Mouse (Mus musculus) skeletal muscle tissue, postnatal 0 days (tissue): ENCODE measurements around the gene Dqx1. TPM values are rescaled to one million over a fixed set of nuclear protein-coding genes. Genes with fewer than 3 reads are reported as not detected.

Source experiments
- microRNA counts: library from miRNA; unstranded; fragments of <30 nt; microRNA quantifications from one replicate; lab custom pipeline; 2015
- microRNA-seq, 2 experiments: library from miRNA; unstranded; fragments of <30 nt; microRNA quantifications; one replicate each; pipeline ENCODE4; 2016
- polyA plus RNA-seq: library from polyadenylated mRNA; unstranded; fragments of >200 nt; fragmentation: Nextera tagmentation; extraction: Ambion mirVana; gene quantifications from 2 replicates; pipeline ENCODE4 v1.2.1, GENCODE M21; 2015

Gene Dqx1
- polyA plus RNA-seq = 0.12 and 0.21 TPM in 2 replicates

GRCm38 (mm10) chr6:83057790-83058189 is at the start of gene Dqx1:
Dqx1 (plus strand) TSS chr6:83057844.

GRCm38 (mm10) chr6:83033249-83034185 is 24.1 kb upstream of the Dqx1 start, which contains the start of the genes Dok1 and Loxl3:
Dok1 (minus strand) TSS chr6:83033471.
Loxl3 (plus strand) TSS chr6:83034173.

GRCm38 (mm10) chr6:83054074-83054851 is 3.4 kb upstream of the Dqx1 start, which contains the start of gene Aup1:
Aup1 (plus strand) TSS chr6:83054521.

GRCm38 (mm10) chr6:83054871-83055431 is 2.7 kb upstream of the Dqx1 start, which contains the start of gene Htra2:
Htra2 (minus strand) TSS chr6:83055273.

GRCm38 (mm10) chr6:83070247-83070310 is 12.4 kb downstream of the Dqx1 start, which contains the start of gene Tlx2:
Tlx2 (minus strand) TSS chr6:83070293.

GRCm38 (mm10) chr6:83077630-83078323 is 20.1 kb downstream of the Dqx1 start, which contains the start of gene Pcgf1:
Pcgf1 (plus strand) TSS chr6:83077869.

GRCm38 (mm10) chr6:83086121-83087035 is 28.7 kb downstream of the Dqx1 start, which contains the start of gene Lbx2:
Lbx2 (plus strand) TSS chr6:83086367.

GRCm38 (mm10) chr6:83101316-83101687 is 43.7 kb downstream of the Dqx1 start, which contains the start of the genes Ccdc142 and Gm42688:
Ccdc142 (plus strand) TSS chr6:83101601.
Gm42688 (plus strand) TSS chr6:83101617.

GRCm38 (mm10) chr6:83108762-83109668 is 51.4 kb downstream of the Dqx1 start, which contains the start of gene Mrpl53:
Mrpl53 (plus strand) TSS chr6:83109040.

GRCm38 (mm10) chr6:83115011-83115671 is 57.5 kb downstream of the Dqx1 start, which contains the start of gene Mogs:
Mogs (plus strand) TSS chr6:83115496.

MicroRNAs within 50 kb of the gene (microRNA counts, 519-probe panel; counts per million panel counts)
- microRNA mmu-miR-3470a+mmu-miR-3470b (lab: Ali Mortazavi, UCI) = 296 counts per million, percentile 58 among the panel's probes with 10 or more counts

Small RNA genes within 50 kb of the gene (microRNA-seq; reads per million reads assigned to microRNA genes)
- gene Mir3470a (0 reads per million in 2 experiments), gene Mir7040 (0 reads per million in 2 experiments)

Other genes starting within 250 kb of the Dqx1 start
- 0.72 and 0.87 TPM in 2 replicates for gene Sema4f, start 118.1 kb upstream of the Dqx1 start, polyA plus RNA-seq
- 0.37 TPM in 1 of 2 replicates, not detected in the other for gene M1ap, start 110.9 kb upstream of the Dqx1 start, polyA plus RNA-seq
- gene Dok1, start 24.4 kb upstream of the Dqx1 start, polyA plus RNA-seq = 4.6 and 5.5 TPM in 2 replicates
- gene Loxl3, start 23.7 kb upstream of the Dqx1 start, polyA plus RNA-seq = 10.7 and 13.4 TPM in 2 replicates
- 107 and 111 TPM in 2 replicates for gene Aup1, start 3.3 kb upstream of the Dqx1 start, polyA plus RNA-seq
- gene Htra2, start 2.6 kb upstream of the Dqx1 start, polyA plus RNA-seq = 49.1 and 50.5 TPM in 2 replicates
- gene Tlx2, start 12.4 kb downstream of the Dqx1 start, polyA plus RNA-seq = not detected in 2 replicates
- gene Pcgf1, start 20.0 kb downstream of the Dqx1 start, polyA plus RNA-seq = 10.8 and 11.5 TPM in 2 replicates
- 0.72 and 0.74 TPM in 2 replicates for gene Lbx2, start 28.5 kb downstream of the Dqx1 start, polyA plus RNA-seq
- gene Ccdc142, start 43.8 kb downstream of the Dqx1 start, polyA plus RNA-seq = 1.1 and 1.7 TPM in 2 replicates
- 1.3 and 1.6 TPM in 2 replicates for gene Gm42688, start 43.8 kb downstream of the Dqx1 start, polyA plus RNA-seq
- gene Mrpl53, start 51.2 kb downstream of the Dqx1 start, polyA plus RNA-seq = 194 and 207 TPM in 2 replicates
- gene Mogs, start 57.7 kb downstream of the Dqx1 start, polyA plus RNA-seq = 12.7 and 13.6 TPM in 2 replicates
- gene Wbp1, start 63.7 kb downstream of the Dqx1 start, polyA plus RNA-seq = 41.1 and 47.1 TPM in 2 replicates
- 6.5 and 9.5 TPM in 2 replicates for gene Ino80b, start 67.6 kb downstream of the Dqx1 start, polyA plus RNA-seq
- 18.9 and 22.0 TPM in 2 replicates for gene Rtkn, start 77.6 kb downstream of the Dqx1 start, polyA plus RNA-seq
- gene Wdr54, start 98.6 kb downstream of the Dqx1 start, polyA plus RNA-seq = 1.1 and 1.5 TPM in 2 replicates
- gene 1700003E16Rik, start 98.6 kb downstream of the Dqx1 start, polyA plus RNA-seq = 0.41 and 0.54 TPM in 2 replicates
- gene Dctn1, start 108.1 kb downstream of the Dqx1 start, polyA plus RNA-seq = 56.2 and 58.8 TPM in 2 replicates
- 0.04 TPM in 1 of 2 replicates, not detected in the other for gene Slc4a5, start 162.0 kb downstream of the Dqx1 start, polyA plus RNA-seq